Mouse (Mus musculus): Measurements from ENCODE around the gene Ypel4.

DNA sequence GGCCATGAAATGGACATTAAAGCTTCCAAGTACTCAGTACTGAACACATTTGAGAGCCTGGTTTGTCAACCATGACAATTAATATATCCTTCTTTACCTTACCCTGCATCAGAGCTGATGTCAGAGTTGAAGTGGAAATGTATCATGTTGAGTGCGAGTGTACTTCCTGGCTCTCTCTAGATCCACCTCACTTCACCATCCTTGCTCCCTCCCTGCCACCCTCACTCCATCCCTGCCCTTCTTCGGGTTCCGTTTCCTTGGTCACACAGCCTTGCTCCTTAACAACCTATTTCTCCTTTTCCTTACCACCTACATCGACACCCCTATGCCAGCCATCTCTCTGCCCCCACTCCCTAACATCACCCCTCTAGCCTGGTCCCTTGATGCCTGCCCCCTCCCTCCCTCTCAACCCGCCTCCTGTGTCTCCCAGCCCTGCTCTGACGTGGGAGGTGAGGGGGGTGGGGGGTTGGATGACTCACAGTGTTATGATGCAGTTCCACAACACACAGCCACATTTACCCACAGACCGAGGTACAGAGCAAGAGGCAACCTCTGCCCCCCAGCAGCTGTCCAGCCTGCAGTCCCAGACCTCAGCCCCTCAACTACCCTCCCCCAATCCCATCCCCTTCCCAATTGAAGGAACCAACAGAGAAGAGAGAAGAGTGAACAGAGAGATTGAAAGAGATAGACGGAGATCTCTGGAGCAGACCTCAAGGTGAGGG lies at the start of gene Ypel4:
- TF ChIP-seq POLR2A (IDR thresholded peaks at IDR 0.05; ENCODE audit: control insufficient read depth, low read depth, low read length) (no peak; the same call in 1 of the 2 replicates), CTCF (IDR thresholded peaks at IDR 0.05; ENCODE audit: control insufficient read depth, insufficient read depth, insufficient replicate concordance, low read depth, low read length) (no peak)

Data from testis, adult 2 months (tissue).